Mouse (Mus musculus): ENCODE measurements around the gene Wbp11. TPM values are rescaled to one million over a fixed set of nuclear protein-coding genes. Genes with fewer than 3 reads are reported as not detected.

Gene Wbp11
- polyA plus RNA-seq, 1 experiment from 2014 or later, result 65.3 TPM

DNA sequence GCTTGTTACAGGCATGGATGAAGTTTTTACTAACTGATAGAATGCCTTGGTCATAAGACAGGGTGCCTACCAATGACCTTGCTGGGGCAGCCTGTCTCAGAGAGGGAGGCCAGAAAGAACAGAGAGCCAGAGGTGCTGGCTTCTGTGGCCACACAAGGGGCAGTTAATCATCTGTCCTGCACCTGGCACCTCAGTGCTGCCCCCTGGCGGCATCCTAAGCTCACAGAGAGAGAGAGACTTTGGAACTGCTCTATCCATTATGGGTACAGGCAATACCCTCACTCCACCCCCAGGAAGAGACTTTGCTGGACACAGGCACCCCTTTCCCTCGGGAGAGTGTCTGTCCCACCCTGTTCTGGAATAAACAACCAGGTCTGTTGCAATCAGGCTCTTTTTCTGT is 19.8 kb upstream of the Wbp11 start:
- H3K4me1 ChIP-seq (ENCODE audit: control insufficient read depth, insufficient read depth, low read length), result no peaks in the 10 kb centered on the region
- ATAC-seq, result no peak
- no peaks in the 10 kb centered on the region for H3K27me3 ChIP-seq (replicated peaks; ENCODE audit: control insufficient read depth, insufficient read depth, low read length)
- H3K9me3 ChIP-seq (replicated peaks; ENCODE audit: control insufficient read depth, low read length), result no peaks in the 10 kb centered on the region
- no peak overlapping the region for H3K4me3 ChIP-seq (ENCODE audit: low read depth, low read length)
- no peaks in the 10 kb centered on the region for H3K36me3 ChIP-seq (ENCODE audit: control insufficient read depth, insufficient read depth, low read length)
- no peak for DNase-seq (ENCODE audit: low spot score)
- H3K27ac ChIP-seq (ENCODE audit: low read depth, low read length), result no peak overlapping the region
- no peak overlapping the region for H3K9ac ChIP-seq (ENCODE audit: low read length)
- WGBS, result 20% methylated on average over 2 of the region's 2 CpGs
- H3K4me2 ChIP-seq (ENCODE audit: low read length), result no peak overlapping the region

DNA sequence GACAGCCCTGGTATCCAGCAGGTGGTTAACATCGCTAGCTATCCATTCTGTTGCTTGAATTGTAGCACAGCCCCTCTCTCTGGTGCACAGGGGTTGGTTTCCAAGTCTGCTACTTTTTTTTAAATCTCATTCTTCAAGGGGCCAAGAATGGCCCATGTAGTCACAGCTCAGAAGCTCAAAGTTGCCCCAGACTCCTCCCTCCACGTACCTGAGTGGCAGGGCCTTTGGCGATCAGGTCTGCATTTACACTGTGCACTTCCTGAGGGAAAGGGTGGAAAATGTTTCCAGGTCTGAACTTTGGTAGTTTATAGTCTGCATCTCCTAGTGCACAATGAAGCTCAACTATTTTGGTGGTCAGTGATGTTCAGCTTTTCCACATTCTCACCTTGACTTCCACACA is 19.2 kb upstream of the Wbp11 start:
- no peaks in the 10 kb centered on the region for H3K36me3 ChIP-seq (ENCODE audit: control insufficient read depth, insufficient read depth, low read length)
- DNase-seq (ENCODE audit: low spot score) (no peak), ATAC-seq (no peak)
- H3K27me3 ChIP-seq (replicated peaks; ENCODE audit: control insufficient read depth, insufficient read depth, low read length), result no peaks in the 10 kb centered on the region
- no peaks in the 10 kb centered on the region for H3K4me1 ChIP-seq (ENCODE audit: control insufficient read depth, insufficient read depth, low read length)
- WGBS, result 96% methylated on average over 3 of the region's 3 CpGs
- H3K9me3 ChIP-seq (replicated peaks; ENCODE audit: control insufficient read depth, low read length), result no peaks in the 10 kb centered on the region
- H3K9ac ChIP-seq (ENCODE audit: low read length), result no peak overlapping the region
- H3K27ac ChIP-seq (ENCODE audit: low read depth, low read length), result no peak overlapping the region
- H3K4me2 ChIP-seq (ENCODE audit: low read length), result no peak overlapping the region
- no peak overlapping the region for H3K4me3 ChIP-seq (ENCODE audit: low read depth, low read length)

DNA sequence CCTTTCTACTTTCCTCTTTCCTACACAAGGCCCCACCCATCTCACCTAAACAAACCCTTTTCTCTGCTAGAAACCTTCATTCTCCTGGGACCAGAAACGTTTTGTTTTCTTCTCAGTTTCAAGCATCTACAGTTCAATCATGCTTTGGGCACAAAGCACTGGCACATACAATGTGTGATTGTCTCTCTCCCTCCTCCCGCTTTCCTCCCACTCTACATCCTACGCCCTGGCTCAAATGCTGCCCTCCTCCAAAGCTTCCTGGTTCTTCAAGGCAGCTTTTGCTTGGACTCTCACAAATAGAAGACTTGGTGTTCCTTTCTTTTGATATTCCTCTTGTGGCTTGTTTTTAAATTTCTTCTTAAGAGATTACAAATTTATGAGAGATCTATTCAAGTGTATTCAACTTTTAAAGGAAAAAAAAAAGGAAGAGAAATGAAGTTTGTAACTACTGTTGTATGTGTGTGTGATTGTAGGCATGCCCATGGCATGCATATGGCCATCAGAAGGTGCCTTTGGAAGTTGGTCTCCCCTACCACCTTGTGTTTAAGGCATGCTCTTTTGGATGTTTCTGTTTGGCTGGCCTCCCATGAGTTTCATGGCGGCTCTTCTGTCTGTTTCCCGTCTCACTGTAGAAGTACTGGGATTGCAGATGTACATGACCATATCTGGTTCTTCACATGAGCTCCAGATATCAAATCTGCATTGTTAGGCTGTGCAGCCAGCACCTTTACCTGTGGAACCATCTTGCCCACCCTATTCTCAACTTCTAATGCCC is 17.9 kb upstream of the Wbp11 start:
- no peaks in the 10 kb centered on the region for H3K9me3 ChIP-seq (replicated peaks; ENCODE audit: control insufficient read depth, low read length)
- H3K4me3 ChIP-seq (ENCODE audit: low read depth, low read length), result no peak overlapping the region
- no peaks in the 10 kb centered on the region for H3K4me1 ChIP-seq (ENCODE audit: control insufficient read depth, insufficient read depth, low read length)
- DNase-seq (ENCODE audit: low spot score) (no peak), ATAC-seq (no peak)
- H3K36me3 ChIP-seq (ENCODE audit: control insufficient read depth, insufficient read depth, low read length), result no peaks in the 10 kb centered on the region
- WGBS, result 68% methylated on average over 5 of the region's 5 CpGs
- no peak overlapping the region for H3K9ac ChIP-seq (ENCODE audit: low read length)
- no peak overlapping the region for H3K4me2 ChIP-seq (ENCODE audit: low read length)
- H3K27ac ChIP-seq (ENCODE audit: low read depth, low read length), result no peak overlapping the region
- no peaks in the 10 kb centered on the region for H3K27me3 ChIP-seq (replicated peaks; ENCODE audit: control insufficient read depth, insufficient read depth, low read length)

GRCm38 (mm10) chr6:136844903-136845302 is 16.9 kb upstream of the Wbp11 start:
- Histone ChIP-seq H3K36me3 (ENCODE audit: control insufficient read depth, insufficient read depth, low read length) (no peaks in the 10 kb centered on the region), H3K4me2 (ENCODE audit: low read length) (no peak overlapping the region), H3K4me1 (ENCODE audit: control insufficient read depth, insufficient read depth, low read length) (no peaks in the 10 kb centered on the region), H3K4me3 (ENCODE audit: low read depth, low read length) (no peak overlapping the region), H3K27ac (ENCODE audit: low read depth, low read length) (no peak overlapping the region), H3K27me3 (replicated peaks; ENCODE audit: control insufficient read depth, insufficient read depth, low read length) (no peaks in the 10 kb centered on the region), H3K9me3 (replicated peaks; ENCODE audit: control insufficient read depth, low read length) (no peaks in the 10 kb centered on the region), H3K9ac (ENCODE audit: low read length) (no peak overlapping the region)
- WGBS, result 52% methylated on average over 2 of the region's 2 CpGs
- no peak for DNase-seq (ENCODE audit: low spot score)
- no peak for ATAC-seq

DNA sequence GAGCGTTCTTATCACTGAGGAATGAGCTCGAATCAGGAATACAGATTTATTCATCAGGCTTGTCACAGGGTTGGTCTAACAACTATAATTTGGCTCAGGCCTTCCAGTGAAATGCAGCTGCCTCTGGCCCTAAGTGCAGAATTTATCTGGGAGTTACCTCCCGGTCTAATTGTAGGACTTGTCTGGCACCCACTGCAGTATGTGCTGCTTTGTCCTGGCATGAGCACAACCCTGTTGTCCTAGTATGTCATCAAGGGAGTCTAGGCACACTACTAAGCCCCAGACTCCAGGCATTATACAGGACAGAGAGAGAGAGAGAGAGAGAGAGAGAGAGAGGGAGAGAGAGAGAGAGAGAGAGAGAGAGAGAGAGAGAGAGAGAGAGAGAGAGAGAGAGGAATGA is 9.3 kb upstream of the Wbp11 start:
- Histone ChIP-seq H3K36me3 (ENCODE audit: control insufficient read depth, insufficient read depth, low read length) (no peaks in the 10 kb centered on the region), H3K4me3 (ENCODE audit: low read depth, low read length) (no peak overlapping the region), H3K4me1 (ENCODE audit: control insufficient read depth, insufficient read depth, low read length) (no peaks in the 10 kb centered on the region), H3K27me3 (replicated peaks; ENCODE audit: control insufficient read depth, insufficient read depth, low read length) (no peaks in the 10 kb centered on the region), H3K9ac (ENCODE audit: low read length) (no peak overlapping the region), H3K9me3 (replicated peaks; ENCODE audit: control insufficient read depth, low read length) (no peaks in the 10 kb centered on the region), H3K27ac (ENCODE audit: low read depth, low read length) (no peak overlapping the region), H3K4me2 (ENCODE audit: low read length) (no peak overlapping the region)
- DNase-seq (ENCODE audit: low spot score) (no peak), ATAC-seq (no peak)
- 85% methylated on average over 3 of the region's 3 CpGs for WGBS

DNA sequence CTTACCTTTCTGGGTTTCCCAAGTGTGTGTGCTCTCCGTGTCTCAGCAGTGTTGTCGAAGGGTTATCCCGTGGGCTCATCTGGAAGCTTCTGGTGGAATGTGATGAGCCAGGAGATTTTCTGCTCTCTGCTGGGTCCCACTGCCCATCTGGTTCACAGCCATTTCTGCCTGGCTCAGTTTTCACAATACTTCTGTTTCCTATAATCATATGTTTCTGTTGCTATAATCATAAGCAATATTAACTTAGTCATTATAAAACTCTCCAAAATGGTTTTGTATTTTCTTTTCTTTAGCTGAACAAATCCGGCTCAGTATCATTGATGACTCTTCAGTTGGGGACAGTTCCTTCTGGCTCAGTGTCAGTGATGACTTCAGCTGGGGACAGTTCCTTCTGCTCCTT is 7.3 kb upstream of the Wbp11 start, which contains the start of gene Smco3:
Smco3 (minus strand) TSS at position 101 of the 400 bp plus-strand sequence.
- no peaks in the 10 kb centered on the region for H3K27me3 ChIP-seq (replicated peaks; ENCODE audit: control insufficient read depth, insufficient read depth, low read length)
- H3K4me3 ChIP-seq (ENCODE audit: low read depth, low read length), result no peak within 1 kb of the TSS
- ATAC-seq (no peak), DNase-seq (ENCODE audit: low spot score) (no peak)
- no peaks in the 10 kb centered on the region for H3K4me1 ChIP-seq (ENCODE audit: control insufficient read depth, insufficient read depth, low read length)
- no peaks in the 10 kb centered on the region for H3K9me3 ChIP-seq (replicated peaks; ENCODE audit: control insufficient read depth, low read length)
- WGBS, result 65% methylated on average over 4 of the region's 4 CpGs
- no peak within 1 kb of the TSS for H3K9ac ChIP-seq (ENCODE audit: low read length)
- no peaks in the 10 kb centered on the region for H3K36me3 ChIP-seq (ENCODE audit: control insufficient read depth, insufficient read depth, low read length)
- H3K4me2 ChIP-seq (ENCODE audit: low read length), result no peak within 1 kb of the TSS
- no peak within 1 kb of the TSS for H3K27ac ChIP-seq (ENCODE audit: low read depth, low read length)

GRCm38 (mm10) chr6:136831712-136832111 is 3.7 kb upstream of the Wbp11 start:
- H3K36me3 ChIP-seq (ENCODE audit: control insufficient read depth, insufficient read depth, low read length), result no peaks in the 10 kb centered on the region
- no peaks in the 10 kb centered on the region for H3K27me3 ChIP-seq (replicated peaks; ENCODE audit: control insufficient read depth, insufficient read depth, low read length)
- H3K27ac ChIP-seq (ENCODE audit: low read depth, low read length), result no peak overlapping the region
- peaks cover 5% of the 10 kb centered on the region; the same call in 1 of the 2 replicates for H3K4me1 ChIP-seq (ENCODE audit: control insufficient read depth, insufficient read depth, low read length)
- H3K9ac ChIP-seq (ENCODE audit: low read length), result no peak overlapping the region
- ATAC-seq (no peak), DNase-seq (ENCODE audit: low spot score) (no peak)
- H3K9me3 ChIP-seq (replicated peaks; ENCODE audit: control insufficient read depth, low read length), result no peaks in the 10 kb centered on the region
- H3K4me2 ChIP-seq (ENCODE audit: low read length), result no peak overlapping the region
- 77% methylated on average over 5 of the region's 5 CpGs for WGBS
- no peak overlapping the region for H3K4me3 ChIP-seq (ENCODE audit: low read depth, low read length)

DNA sequence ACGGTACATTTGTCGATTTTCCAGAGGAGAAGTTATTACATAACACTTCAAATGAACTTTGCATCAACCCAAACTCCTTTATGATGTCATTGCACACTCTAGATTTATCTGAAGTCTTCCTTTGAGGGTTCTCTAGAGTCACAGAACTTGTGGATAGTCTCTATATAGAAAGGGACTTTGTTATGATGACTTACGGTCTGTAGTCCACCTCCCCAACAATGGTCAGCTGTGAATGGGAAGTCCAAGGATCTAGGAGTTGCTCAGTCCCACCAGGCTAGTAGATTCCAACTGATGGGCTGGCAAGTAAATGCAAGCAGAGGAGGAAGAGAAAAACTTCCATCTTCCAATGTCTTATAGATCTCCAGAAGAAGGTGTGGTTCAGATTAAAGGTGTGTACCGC is 648 bp upstream of the Wbp11 start:
- peaks cover 5% of the 10 kb centered on the region; the same call in 1 of the 2 replicates for H3K4me1 ChIP-seq (ENCODE audit: control insufficient read depth, insufficient read depth, low read length)
- H3K27me3 ChIP-seq (replicated peaks; ENCODE audit: control insufficient read depth, insufficient read depth, low read length), result no peaks in the 10 kb centered on the region
- no peaks in the 10 kb centered on the region for H3K9me3 ChIP-seq (replicated peaks; ENCODE audit: control insufficient read depth, low read length)
- no peak for DNase-seq (ENCODE audit: low spot score)
- peak overlapping the region; percentile 67 for H3K4me2 ChIP-seq (ENCODE audit: low read length)
- 36% methylated on average over 4 of the region's 4 CpGs for WGBS
- no peak; the same call in 1 of the 2 replicates for ATAC-seq
- peaks cover 16% of the 10 kb centered on the region for H3K36me3 ChIP-seq (ENCODE audit: control insufficient read depth, insufficient read depth, low read length)
- peak overlapping the region; percentile 68 for H3K9ac ChIP-seq (ENCODE audit: low read length)
- H3K27ac ChIP-seq (ENCODE audit: low read depth, low read length), result peak overlapping the region; percentile 80
- H3K4me3 ChIP-seq (ENCODE audit: low read depth, low read length), result peak overlapping the region; percentile 100

- Histone ChIP-seq H3K27ac (ENCODE audit: low read depth, low read length) (peak within 1 kb of the TSS; percentile 80), H3K27me3 (replicated peaks; ENCODE audit: control insufficient read depth, insufficient read depth, low read length) (no peaks in the 10 kb centered on the region), H3K9ac (ENCODE audit: low read length) (peak within 1 kb of the TSS; percentile 96), H3K4me3 (ENCODE audit: low read depth, low read length) (peak within 1 kb of the TSS; percentile 100), H3K9me3 (replicated peaks; ENCODE audit: control insufficient read depth, low read length) (no peaks in the 10 kb centered on the region), H3K4me2 (ENCODE audit: low read length) (peak within 1 kb of the TSS; percentile 67), H3K36me3 (ENCODE audit: control insufficient read depth, insufficient read depth, low read length) (peaks cover 23% of the 10 kb centered on the region), H3K4me1 (ENCODE audit: control insufficient read depth, insufficient read depth, low read length) (peaks cover 5% of the 10 kb centered on the region; the same call in 1 of the 2 replicates)
- WGBS, result 1% methylated on average over 34 of the region's 34 CpGs
- no peak for DNase-seq (ENCODE audit: low spot score)
- ATAC-seq, result no peak
These were observed 535 bp downstream of the Wbp11 start, which contains the start of gene BC049715 for GRCm38 (mm10) chr6:136827516-136827880. Gene BC049715 (plus strand): TSS chr6:136827626.
